Mouse (Mus musculus) neural tube, embryonic 12.5 days (tissue): Measurements from ENCODE around the gene Tapbp. TPM values are rescaled to one million over a fixed set of nuclear protein-coding genes. Genes with fewer than 3 reads are reported as not detected.
"Not testable (repeated sequence)": the region's sequence is repeated elsewhere in the genome, so short reads cannot be mapped to it uniquely, and the experiment has no call there.

ENCODE experiments used
- ATAC-seq: fragments of 200-750 bp; cut with Nextera tagmentation; 2 replicates; pipeline ENCODE4 v1.8.0; 2017; ENCODE audit warnings: low read depth, mild to moderate bottlenecking, moderate TSS enrichment, moderate library complexity; ENCODE audit not compliant: low FRiP score
- H3K27ac ChIP-seq: fragments of 300-500 bp; sonication (generic); 2 replicates; pipeline ENCODE4 v1.5.1; 2016
- H3K27me3 ChIP-seq: fragments of 300-500 bp; sonication (generic); replicated peaks from 2 replicates; pipeline ENCODE4 v1.6.1; 2016; ENCODE audit warnings: mild to moderate bottlenecking
- H3K36me3 ChIP-seq: fragments of 300-500 bp; sonication (generic); 2 replicates; pipeline ENCODE4 v1.6.1; 2016; ENCODE audit warnings: mild to moderate bottlenecking
- H3K4me1 ChIP-seq: fragments of 300-500 bp; sonication (generic); 2 replicates; pipeline ENCODE4 v1.6.1; 2016
- H3K4me2 ChIP-seq: fragments of 300-500 bp; sonication (generic); replicated peaks from 2 replicates; pipeline ENCODE4 v1.6.1; 2016; ENCODE audit warnings: mild to moderate bottlenecking
- H3K4me3 ChIP-seq: fragments of 300-500 bp; sonication (generic); 2 replicates; pipeline ENCODE4 v1.5.1; 2016
- H3K9ac ChIP-seq: fragments of 300-500 bp; sonication (generic); 2 replicates; pipeline ENCODE4 v1.6.1; 2016; ENCODE audit warnings: mild to moderate bottlenecking
- H3K9me3 ChIP-seq: fragments of 300-500 bp; sonication (generic); 2 replicates; pipeline ENCODE4 v1.6.1; 2016; ENCODE audit warnings: mild to moderate bottlenecking
- WGBS: fragments of 180-500 bp; shearing (Covaris S2); methylation state at CpG from one replicate; pipeline ENCODE4 v1.1.7; 2016; 5-methylcytosine and 5-hydroxymethylcytosine counted together
- polyA plus RNA-seq: library from polyadenylated mRNA; unstranded; fragments of >200 nt; fragmentation: Nextera tagmentation; extraction: Ambion mirVana; gene quantifications from 2 replicates; pipeline ENCODE4 v1.2.1, GENCODE M21; 2016

Gene Tapbp
- polyA plus RNA-seq: 23.6 and 23.9 TPM in 2 replicates

GRCm38 (mm10) chr17:33915671-33916250 lies at the start of gene Tapbp, which contains the start of gene Zbtb22:
TSS of gene Tapbp (plus strand) at chr17:33915899.
TSS of gene Zbtb22 (plus strand) at chr17:33915904.
- Histone ChIP-seq H3K36me3 (peaks cover 46% of the 10 kb centered on the region), H3K27ac (peak within 1 kb of the TSS; percentile 53; the same call in 1 of the 2 replicates), H3K4me2 (peak within 1 kb of the TSS; percentile 67), H3K9me3 (no peaks in the 10 kb centered on the region), H3K9ac (peak within 1 kb of the TSS; percentile 62), H3K4me3 (peak within 1 kb of the TSS; percentile 59), H3K27me3 (no peaks in the 10 kb centered on the region), H3K4me1 (peaks cover 38% of the 10 kb centered on the region)
- under 1% methylated on average over 34 of the region's 34 CpGs for WGBS
- ATAC-seq: peak; percentile 90

- H3K27ac ChIP-seq, ATAC-seq, H3K4me3 ChIP-seq, H3K4me2 ChIP-seq, H3K4me1 ChIP-seq, H3K27me3 ChIP-seq, H3K9me3 ChIP-seq, H3K9ac ChIP-seq: not testable (repeated sequence)
- peaks cover 13% of the 10 kb centered on the region for H3K36me3 ChIP-seq
- WGBS: 90% methylated on average over 4 of the region's 12 CpGs
Measured at GRCm38 (mm10) chr17:33873537-33873936, 42.2 kb upstream of the Tapbp start, which contains the start of gene Gm7029. TSS of gene Gm7029 (plus strand) at chr17:33873837.

- WGBS: 91% methylated on average over 11 of the region's 11 CpGs
Measured at GRCm38 (mm10) chr17:33874411-33874810, 41.3 kb upstream of the Tapbp start.

GRCm38 (mm10) chr17:33875797-33876196 lies 39.9 kb upstream of the Tapbp start:
- H3K4me1 ChIP-seq, H3K9me3 ChIP-seq, H3K4me2 ChIP-seq, ATAC-seq, H3K9ac ChIP-seq, H3K27me3 ChIP-seq, H3K27ac ChIP-seq, H3K4me3 ChIP-seq: not testable (repeated sequence)
- 80% methylated on average over 5 of the region's 5 CpGs for WGBS
- H3K36me3 ChIP-seq: peaks cover 24% of the 10 kb centered on the region

More at GRCm38 (mm10) chr17:33874411-33874810, 41.3 kb upstream of the Tapbp start:
- H3K4me2 ChIP-seq: no peak overlapping the region
- no peaks in the 10 kb centered on the region for H3K4me1 ChIP-seq
- no peak overlapping the region for H3K9ac ChIP-seq
- no peaks in the 10 kb centered on the region for H3K27me3 ChIP-seq
- no peaks in the 10 kb centered on the region for H3K9me3 ChIP-seq
- H3K4me3 ChIP-seq: no peak overlapping the region
- no peak for ATAC-seq
- no peak overlapping the region for H3K27ac ChIP-seq
- peaks cover 17% of the 10 kb centered on the region for H3K36me3 ChIP-seq

GRCm38 (mm10) chr17:33884320-33884719 lies 31.4 kb upstream of the Tapbp start:
- peaks cover 41% of the 10 kb centered on the region for H3K36me3 ChIP-seq
- 95% methylated on average over 10 of the region's 11 CpGs for WGBS
- not testable (repeated sequence) for H3K9ac ChIP-seq

GRCm38 (mm10) chr17:33887802-33888201 lies 27.9 kb upstream of the Tapbp start:
- H3K4me3 ChIP-seq, H3K27ac ChIP-seq, H3K27me3 ChIP-seq, H3K9ac ChIP-seq, H3K4me1 ChIP-seq, H3K9me3 ChIP-seq, ATAC-seq: not testable (repeated sequence)
- Histone ChIP-seq H3K36me3 (peaks cover 20% of the 10 kb centered on the region; the same call in 1 of the 2 replicates), H3K4me2 (peak overlapping the region; percentile 16; the same call in 1 of the 2 replicates)
- WGBS: 81% methylated on average over 2 of the region's 2 CpGs

More at GRCm38 (mm10) chr17:33884320-33884719, 31.4 kb upstream of the Tapbp start:
- not testable (repeated sequence) for H3K9me3 ChIP-seq, H3K4me1 ChIP-seq, H3K4me2 ChIP-seq, H3K27ac ChIP-seq, ATAC-seq, H3K4me3 ChIP-seq, H3K27me3 ChIP-seq

- H3K9ac ChIP-seq, H3K27ac ChIP-seq, H3K4me1 ChIP-seq, ATAC-seq, H3K4me3 ChIP-seq, H3K9me3 ChIP-seq, H3K27me3 ChIP-seq: not testable (repeated sequence)
- peaks cover 18% of the 10 kb centered on the region; the same call in 1 of the 2 replicates for H3K36me3 ChIP-seq
- H3K4me2 ChIP-seq: peak overlapping the region; percentile 16; the same call in 1 of the 2 replicates
Measured at GRCm38 (mm10) chr17:33888230-33888629, 27.5 kb upstream of the Tapbp start.

- H3K27ac ChIP-seq, H3K27me3 ChIP-seq, H3K9me3 ChIP-seq, H3K36me3 ChIP-seq, H3K4me1 ChIP-seq: not testable (repeated sequence)
- Histone ChIP-seq H3K4me3 (peak overlapping the region; percentile 65), H3K4me2 (peak overlapping the region; percentile 79), H3K9ac (peak overlapping the region; percentile 59)
- peak; percentile 63 for ATAC-seq
- 1% methylated on average over 28 of the region's 44 CpGs for WGBS
Measured at GRCm38 (mm10) chr17:33889941-33890532, 25.7 kb upstream of the Tapbp start.

GRCm38 (mm10) chr17:33890533-33891059 lies 25.1 kb upstream of the Tapbp start, which contains the start of gene Kifc1:
TSS of gene Kifc1 (minus strand) at chr17:33890661.
- peak; percentile 99 for ATAC-seq
- Histone ChIP-seq H3K36me3 (peaks cover 8% of the 10 kb centered on the region; the same call in 1 of the 2 replicates), H3K9me3 (no peaks in the 10 kb centered on the region), H3K4me3 (peak within 1 kb of the TSS; percentile 65), H3K27ac (no peak within 1 kb of the TSS), H3K4me2 (peak within 1 kb of the TSS; percentile 79), H3K4me1 (peaks cover 7% of the 10 kb centered on the region), H3K9ac (peak within 1 kb of the TSS; percentile 59), H3K27me3 (no peaks in the 10 kb centered on the region)
- WGBS: under 1% methylated on average over 49 of the region's 49 CpGs

- Histone ChIP-seq H3K4me3 (no peak overlapping the region), H3K4me2 (no peak overlapping the region), H3K4me1 (peaks cover 7% of the 10 kb centered on the region), H3K9me3 (no peaks in the 10 kb centered on the region), H3K27me3 (no peaks in the 10 kb centered on the region), H3K27ac (no peak overlapping the region), H3K9ac (no peak overlapping the region), H3K36me3 (peaks cover under 1% of the 10 kb centered on the region; the same call in 1 of the 2 replicates)
- ATAC-seq: no peak
- 59% methylated on average over 2 of the region's 2 CpGs for WGBS
Measured at GRCm38 (mm10) chr17:33891357-33891756, 24.3 kb upstream of the Tapbp start.

- H3K27me3 ChIP-seq, H3K4me3 ChIP-seq, H3K4me1 ChIP-seq, H3K9ac ChIP-seq, H3K36me3 ChIP-seq, H3K27ac ChIP-seq, H3K9me3 ChIP-seq, ATAC-seq, H3K4me2 ChIP-seq: not testable (repeated sequence)
- 71% methylated on average over 6 of the region's 6 CpGs for whole genome bisulfite sequencing
Measured at GRCm38 (mm10) chr17:33891892-33892291, 23.8 kb upstream of the Tapbp start.

GRCm38 (mm10) chr17:33892429-33892828 lies 23.3 kb upstream of the Tapbp start:
- H3K27me3 ChIP-seq: no peaks in the 10 kb centered on the region
- no peak overlapping the region for H3K4me3 ChIP-seq
- H3K4me1 ChIP-seq: peaks cover 7% of the 10 kb centered on the region
- ATAC-seq: no peak
- H3K4me2 ChIP-seq: no peak overlapping the region
- H3K9ac ChIP-seq: no peak overlapping the region
- no peaks in the 10 kb centered on the region for H3K36me3 ChIP-seq
- 20% methylated on average over 7 of the region's 7 CpGs for WGBS
- H3K9me3 ChIP-seq: no peaks in the 10 kb centered on the region
- no peak overlapping the region for H3K27ac ChIP-seq
